Mouse (Mus musculus) megakaryocyte, embryonic 14.5 days (primary cell): ENCODE data around the gene Nt5c3b.

Experiments
- FLI1 ChIP-seq: IDR thresholded peaks from 2 replicates; pipeline ENCODE4 v1.6.1; 2012; ENCODE audit warnings: low read length, inconsistent platforms, mixed read lengths
- GATA1 ChIP-seq: IDR thresholded peaks from 3 replicates; pipeline ENCODE4 v1.6.1; 2012; ENCODE audit warnings: mixed read lengths, low read length, inconsistent platforms, borderline replicate concordance

- TF ChIP-seq GATA1 (no peak), FLI1 (no peak)
Measured at GRCm38 (mm10) chr11:100441797-100442196, at the start of gene Nt5c3b, which contains the start of gene Klhl10.
